Mouse (Mus musculus) layer of hippocampus, adult 8-10 months (tissue): Measurements from ENCODE around the gene Ovgp1. TPM values are rescaled to one million over a fixed set of nuclear protein-coding genes. Genes with fewer than 3 reads are reported as not detected.
"Not testable (repeated sequence)": the region's sequence is repeated elsewhere in the genome, so short reads cannot be mapped to it uniquely, and the experiment has no call there.

ENCODE experiments used
- DNase-seq, 2 experiments: peaks; one replicate each; pipeline ENCODE4 v3.0.0; 2022; ENCODE audit warnings: low spot score in 2 of 2
- total RNA-seq, 4 experiments: library from RNA; stranded (reverse); gene quantifications; 2 replicates each; pipeline ENCODE4 v1.2.4; 2022

The Ovgp1 gene
- 1 to 10 TPM; 2.7 to 5.4 (median 4.1) TPM for total RNA-seq

- DNase-seq = no peak
Measured at GRCm38 (mm10) chr3:105973411-105973810, at the start of gene Ovgp1. Gene Ovgp1 (plus strand): TSS chr3:105973711.

- DNase-seq = no peak
Measured at GRCm38 (mm10) chr3:105924616-105925015, 48.9 kb upstream of the Ovgp1 start.

DNA sequence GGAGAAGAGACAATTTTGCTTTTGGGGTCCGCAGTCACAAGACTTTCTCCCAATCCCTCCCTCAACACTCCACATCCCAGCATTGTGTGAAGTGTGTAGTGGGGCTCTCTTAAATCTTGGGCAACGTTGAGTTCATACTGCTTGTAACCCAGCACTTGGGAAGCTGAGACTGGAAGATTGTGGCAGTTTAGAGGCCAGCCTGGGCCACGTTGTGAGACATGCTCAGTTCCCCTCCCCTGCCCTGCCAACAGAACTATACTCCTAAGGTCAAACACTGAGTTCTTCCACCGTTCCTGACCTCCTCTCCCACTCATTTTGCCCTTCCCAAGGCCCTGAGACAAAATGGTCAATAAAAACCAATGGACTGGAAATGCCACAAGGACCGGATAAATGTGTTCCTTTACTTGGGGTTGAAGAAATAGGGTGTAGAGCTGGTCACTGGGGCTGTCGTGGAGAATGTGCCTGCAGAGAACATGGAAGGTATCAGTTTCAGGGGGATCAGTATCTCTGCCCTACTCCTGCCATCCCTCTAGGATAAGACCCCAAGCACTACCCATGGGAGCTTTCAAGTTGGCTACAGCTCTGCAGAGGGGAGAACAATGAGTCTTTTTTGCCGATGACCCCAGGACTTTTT lies 45.8 kb upstream of the Ovgp1 start:
- DNase-seq = no peak

DNA sequence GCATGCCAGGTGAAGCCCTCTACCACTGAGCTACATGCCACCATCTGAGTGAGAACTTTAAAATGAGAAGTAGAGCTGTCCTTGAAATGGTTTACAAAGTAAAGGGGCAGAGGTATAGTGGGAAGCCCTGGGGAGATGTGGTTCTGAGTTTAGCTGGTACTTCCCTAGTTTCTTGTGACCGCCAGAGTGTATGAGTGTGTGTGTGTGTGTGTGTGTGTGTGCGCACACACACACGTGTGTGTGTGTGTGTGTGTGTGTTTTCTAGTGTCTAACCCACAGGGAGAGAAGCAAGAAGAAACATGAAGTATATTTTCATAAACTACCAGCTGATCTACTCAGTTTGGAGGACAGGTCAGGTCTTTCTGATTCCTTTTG lies 45.3 kb upstream of the Ovgp1 start:
- no peak for DNase-seq

- no peak for DNase-seq
Measured at GRCm38 (mm10) chr3:105928781-105929180, 44.7 kb upstream of the Ovgp1 start.

DNA sequence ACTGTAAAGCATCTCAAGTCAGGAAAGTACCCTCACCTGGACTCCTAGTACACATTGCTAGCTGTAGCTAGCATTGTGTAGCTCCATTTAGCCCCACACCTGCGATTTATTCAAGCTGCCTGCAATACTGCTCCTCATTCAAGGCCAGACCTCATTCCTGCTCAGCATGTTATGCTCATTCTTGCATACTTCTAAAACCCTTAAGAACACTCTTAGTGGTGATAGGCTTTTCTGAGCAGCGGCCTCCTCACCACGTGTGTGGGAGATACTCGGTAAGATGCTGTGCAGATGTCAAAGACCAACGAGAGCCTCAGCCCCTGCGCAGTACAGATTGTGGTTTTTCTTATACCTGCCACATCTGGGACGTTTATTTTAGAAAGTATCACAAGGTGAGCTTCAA lies 43.7 kb upstream of the Ovgp1 start:
- no peak for DNase-seq

GRCm38 (mm10) chr3:105931095-105931494 lies 42.4 kb upstream of the Ovgp1 start:
- DNase-seq = no peak

DNA sequence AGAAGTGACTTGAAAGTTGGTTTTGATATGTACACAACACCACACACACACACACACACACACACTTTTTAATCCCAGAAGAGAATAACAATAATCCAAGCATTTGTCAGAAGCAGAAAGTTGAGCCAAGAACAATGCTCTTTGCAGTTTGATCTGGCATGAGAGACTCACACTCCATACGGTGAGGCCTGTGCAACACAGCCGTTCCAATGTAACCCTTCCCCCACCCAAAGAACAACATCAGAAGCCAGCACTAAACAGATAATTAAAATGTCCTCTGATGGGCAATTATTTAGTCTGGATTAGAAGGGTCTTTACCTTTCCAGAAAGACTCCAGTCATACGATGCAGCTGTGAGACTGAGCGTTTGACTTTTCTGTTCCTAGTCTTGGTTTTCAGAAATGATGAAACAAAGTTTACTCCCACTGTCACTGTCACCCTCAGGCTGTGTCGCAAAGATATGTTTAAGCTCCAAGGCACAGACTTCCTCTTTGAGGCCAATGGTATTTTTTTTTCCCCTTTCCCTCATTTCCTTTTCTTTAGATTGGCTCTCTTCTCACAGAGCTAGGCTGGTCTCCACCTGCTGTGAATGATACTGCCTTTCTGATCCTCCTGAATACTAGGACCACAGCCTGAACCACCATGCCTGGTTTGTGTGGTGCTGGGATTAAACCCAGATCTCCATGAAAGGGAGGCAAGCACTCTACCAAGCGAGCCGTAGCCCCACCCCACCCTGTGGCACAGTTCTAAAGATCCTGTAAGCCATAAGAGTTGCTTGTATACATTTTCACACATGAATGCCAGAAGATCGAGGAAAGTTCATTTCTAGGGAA lies 41.1 kb upstream of the Ovgp1 start, which contains the start of gene I830077J02Rik:
TSS of gene I830077J02Rik (minus strand) at position 425 of the 832 bp plus-strand sequence.
- no peak for DNase-seq

- DNase-seq = no peak
Measured at GRCm38 (mm10) chr3:105933926-105934325, 39.6 kb upstream of the Ovgp1 start.

DNA sequence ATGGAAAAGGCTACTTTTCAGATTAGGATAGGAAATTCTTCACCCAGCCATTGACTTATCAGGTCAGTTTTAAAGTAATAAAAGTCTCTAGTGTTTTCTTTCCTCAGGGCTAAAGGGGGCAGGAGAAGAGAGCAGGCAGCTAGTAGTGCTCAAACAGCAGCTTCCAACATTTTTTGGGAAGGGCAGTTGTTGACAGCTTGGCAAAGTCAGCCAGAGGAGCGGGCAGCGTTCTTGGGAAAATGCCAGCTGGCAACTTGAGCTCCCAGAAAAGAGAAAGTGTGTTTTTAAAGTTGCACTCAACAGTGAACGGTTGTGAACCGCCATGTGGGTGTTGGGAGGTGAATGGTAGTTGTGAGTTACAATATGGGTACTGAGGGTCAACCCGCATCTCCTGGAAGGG lies 38.5 kb upstream of the Ovgp1 start:
- DNase-seq = no peak

DNA sequence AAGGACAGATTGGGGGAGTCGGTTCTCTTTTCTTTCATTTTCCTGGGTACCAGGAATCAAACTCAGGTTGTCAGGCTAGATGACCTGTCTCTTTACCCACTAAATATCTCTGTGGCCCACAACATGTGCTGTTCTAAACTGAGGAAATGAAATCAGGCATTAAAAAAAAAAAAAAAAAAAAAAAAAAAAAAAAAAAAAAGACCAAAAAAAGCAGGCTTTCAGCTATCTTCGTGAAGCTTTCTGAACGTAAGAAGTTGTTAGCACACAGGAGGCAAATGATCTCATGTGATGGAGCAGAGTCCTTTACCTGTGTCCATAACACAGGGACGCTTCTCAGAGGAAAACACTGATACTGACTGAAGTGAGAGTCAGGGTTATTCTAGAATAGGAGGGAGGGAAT lies 37.4 kb upstream of the Ovgp1 start:
- DNase-seq = no peak

GRCm38 (mm10) chr3:105951348-105951747 lies 22.2 kb upstream of the Ovgp1 start:
- DNase-seq = no peak

DNA sequence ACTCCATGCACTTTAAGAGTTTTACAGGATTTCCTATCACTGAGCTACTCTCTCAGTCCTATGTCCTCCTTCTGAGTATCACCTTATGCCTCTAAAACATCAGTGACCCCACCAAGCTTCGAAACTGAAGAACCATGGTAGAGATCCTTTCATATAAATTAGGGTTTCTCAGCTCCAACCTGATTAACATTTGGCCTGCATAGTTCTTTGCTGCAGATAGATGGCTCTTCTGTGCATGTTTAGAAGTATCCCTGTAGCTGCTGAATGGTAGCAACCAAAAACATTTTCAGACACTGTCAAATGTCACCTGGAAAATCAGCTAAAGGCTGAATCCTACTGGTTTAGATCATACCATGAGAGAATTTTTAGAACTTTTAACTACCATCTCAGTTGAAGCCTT lies 16.3 kb upstream of the Ovgp1 start:
- DNase-seq = no peak

DNA sequence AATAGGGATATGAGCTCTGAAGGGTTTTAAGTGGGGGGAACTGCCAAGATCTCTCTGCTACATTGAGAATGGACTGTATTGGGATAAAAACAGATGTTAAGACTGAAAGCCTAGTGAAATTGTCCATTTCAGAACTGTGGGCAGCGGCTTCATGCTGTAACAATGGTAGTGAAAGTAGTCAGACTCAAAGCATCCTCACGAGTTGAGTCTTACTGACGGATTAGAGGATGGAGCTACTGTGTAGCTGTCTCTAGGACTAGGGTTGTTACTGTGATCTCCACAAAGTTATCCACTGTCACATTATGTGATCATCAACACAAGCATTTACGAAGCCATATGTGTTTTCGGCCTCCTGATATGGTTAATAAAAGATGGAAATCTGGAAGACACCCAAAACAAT lies 15.3 kb upstream of the Ovgp1 start:
- DNase-seq = no peak

- peak; percentile 95 to 96 for DNase-seq
Measured at GRCm38 (mm10) chr3:105958974-105959580, 14.4 kb upstream of the Ovgp1 start, which contains the start of gene Wdr77. Gene Wdr77 (plus strand): TSS chr3:105959369.

- peak in 1 of 2 experiments; percentile 23 for DNase-seq
Measured at GRCm38 (mm10) chr3:105959585-105959984, 13.9 kb upstream of the Ovgp1 start.

DNA sequence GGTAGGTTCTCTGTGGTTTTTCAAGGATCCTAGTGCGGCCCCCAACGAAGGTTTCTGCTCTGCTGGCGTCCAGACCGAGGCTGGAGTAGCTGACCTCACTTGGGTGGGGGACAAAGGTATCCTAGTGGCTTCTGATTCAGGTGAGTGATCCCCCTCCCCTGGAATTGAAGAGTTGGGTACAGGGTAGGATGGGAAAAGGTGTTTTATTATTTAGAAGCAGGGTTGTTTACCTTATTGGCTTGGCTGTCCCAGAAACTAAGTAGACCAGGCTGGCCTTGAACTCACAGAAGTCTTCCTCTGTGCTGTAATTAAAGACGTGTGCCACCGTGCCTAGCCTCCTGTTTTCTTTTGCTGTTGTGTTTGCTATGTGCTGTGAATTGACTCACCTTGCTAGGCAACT lies 13.5 kb upstream of the Ovgp1 start, which contains the start of gene Atp5f1:
TSS of gene Atp5f1 (minus strand) at position 101 of the 400 bp plus-strand sequence.
- no peak for DNase-seq

GRCm38 (mm10) chr3:105960700-105961099 lies 12.8 kb upstream of the Ovgp1 start:
- no peak for DNase-seq

GRCm38 (mm10) chr3:105971831-105972446 lies 1.6 kb upstream of the Ovgp1 start:
- DNase-seq = no peak

DNA sequence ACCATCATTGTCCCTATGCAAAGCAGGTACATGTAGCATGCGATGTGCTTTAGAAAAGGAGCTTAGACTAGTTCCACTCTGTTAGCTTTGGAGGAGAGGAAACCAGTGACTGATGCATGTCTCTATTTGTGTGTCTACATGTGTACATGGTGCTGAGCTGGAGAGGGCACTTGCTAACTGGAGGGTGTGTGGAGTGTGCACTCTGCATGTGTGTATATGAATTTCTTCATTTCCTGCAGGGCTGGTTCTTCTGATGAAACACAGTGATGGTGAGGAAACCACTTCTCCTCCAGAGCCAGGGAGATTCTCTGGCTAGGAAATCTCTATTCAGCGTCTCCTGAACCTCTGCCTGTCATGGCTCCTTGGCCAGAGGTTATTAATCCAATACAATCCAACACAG lies 663 bp downstream of the Ovgp1 start:
- DNase-seq = no peak

DNA sequence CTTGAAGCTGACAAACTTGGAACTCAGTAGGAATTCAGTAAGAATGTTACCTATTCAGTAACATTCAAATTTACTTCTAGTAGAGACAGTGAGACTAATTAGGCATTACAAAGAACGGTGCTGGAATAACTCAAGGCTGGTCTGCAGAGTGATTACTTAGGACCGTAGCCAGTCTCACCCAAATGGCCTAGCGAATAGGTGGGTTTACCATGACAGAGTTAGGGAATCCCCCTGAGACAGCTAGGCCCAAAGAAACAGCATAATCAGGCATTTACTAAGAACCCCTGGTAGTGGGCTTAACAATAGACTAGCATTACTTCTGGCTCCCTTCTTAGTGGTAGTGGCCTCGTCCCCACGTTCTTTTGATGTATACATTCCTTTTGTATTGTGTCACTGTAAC lies 16.1 kb downstream of the Ovgp1 start:
- DNase-seq = not testable (repeated sequence)
